Mouse (Mus musculus) embryonic fibroblast, embryonic 13.5 days (primary cell): ENCODE measurements around the gene Rtbdn.

Source experiments
- CTCF ChIP-seq: IDR thresholded peaks from 2 replicates; pipeline ENCODE4 v1.5.1; 2011; ENCODE audit warnings: mild to moderate bottlenecking, control low read depth, low read length, moderate library complexity, borderline replicate concordance; ENCODE audit not compliant: insufficient read depth
- POLR2A ChIP-seq: IDR thresholded peaks from 2 replicates; pipeline ENCODE4 v1.6.1; 2011; ENCODE audit warnings: low read depth, mild to moderate bottlenecking, control low read depth, low read length, moderate library complexity

DNA sequence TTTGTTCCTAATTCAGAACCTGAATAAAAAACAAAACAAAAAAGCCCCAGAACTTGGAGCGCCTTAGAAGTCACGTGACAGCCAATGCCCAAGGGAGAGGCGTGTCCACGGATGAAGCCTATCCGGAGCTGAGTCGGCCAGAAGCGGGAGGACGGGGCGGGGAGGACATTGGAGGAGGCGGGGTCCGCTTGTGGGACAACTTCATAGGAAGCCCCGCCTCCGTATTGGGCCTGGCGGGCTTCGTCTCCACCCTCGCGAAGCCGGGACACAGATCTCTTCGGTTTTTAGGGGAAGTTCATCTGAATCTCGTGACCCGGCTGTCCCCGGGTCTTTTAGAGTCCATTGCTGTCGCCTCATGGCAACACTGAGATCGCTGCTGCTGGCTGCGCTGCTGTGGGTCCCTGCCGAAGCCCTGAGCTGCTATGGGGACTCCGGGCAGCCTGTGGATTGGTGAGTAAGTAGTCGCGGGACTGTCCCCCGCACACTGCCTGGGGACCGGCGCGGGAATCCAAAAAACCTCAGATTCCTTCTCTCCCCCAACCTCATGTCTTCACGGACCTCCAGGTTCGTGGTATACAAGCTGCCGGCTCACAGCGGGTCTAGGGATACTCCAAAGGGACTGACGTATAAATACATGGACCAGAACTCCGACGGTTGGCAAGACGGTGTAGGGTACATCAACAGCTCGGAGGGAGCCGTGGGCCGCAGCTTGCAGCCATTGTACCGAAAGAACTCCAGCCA lies 38.2 kb upstream of the Rtbdn start, which contains the start of gene Dnase2a:
- TF ChIP-seq POLR2A (peak; percentile 56; the same call in 1 of the 2 replicates), CTCF (no peak)
